Mouse (Mus musculus): ENCODE measurements around the gene Tmem63c.

DNA sequence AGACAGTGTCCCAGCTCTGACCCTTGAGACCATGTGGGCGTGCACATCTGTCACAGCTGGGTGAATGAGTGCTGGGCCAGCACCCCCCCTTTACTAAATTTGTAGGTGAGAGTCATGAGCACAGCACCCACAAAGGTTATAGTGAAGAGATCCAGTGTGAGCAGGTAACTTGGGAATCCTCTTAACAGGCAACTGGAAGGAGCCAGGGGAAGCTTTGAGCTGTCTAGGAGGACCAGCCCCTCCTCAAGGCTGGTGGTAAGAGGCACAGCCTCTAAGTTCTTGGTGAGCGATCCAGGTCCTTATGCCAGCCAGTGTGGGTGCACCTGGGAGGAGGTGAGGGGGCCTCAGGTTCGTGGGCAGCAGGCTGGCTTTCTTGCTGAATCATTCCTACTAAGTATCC lies 17.5 kb upstream of the Tmem63c start:
- no peak for TF ChIP-seq POLR2A (IDR thresholded peaks at IDR 0.05; ENCODE audit: insufficient read depth, low read depth, low read length)
- no peak for TF ChIP-seq CTCF (IDR thresholded peaks at IDR 0.05)
- no peak for TF ChIP-seq EP300 (IDR thresholded peaks at IDR 0.05; ENCODE audit: insufficient read depth, low read depth, low read length)

Measured in heart, adult 2 months (tissue).